Mouse (Mus musculus): ENCODE data around the gene Tex38.

- TF ChIP-seq CTCF (IDR thresholded peaks at IDR 0.05; ENCODE audit: control insufficient read depth, insufficient read depth, low read length), result no peak
- no peak for TF ChIP-seq POLR2A (IDR thresholded peaks at IDR 0.05; ENCODE audit: borderline replicate concordance, control insufficient read depth, low read depth, low read length)
Measured at GRCm38 (mm10) chr4:115815606-115816005, 34.8 kb upstream of the Tex38 start.
